Mouse (Mus musculus): ENCODE results near the gene Camk1d. TPM values are rescaled to one million over a fixed set of nuclear protein-coding genes. Genes with fewer than 3 reads are reported as not detected.

Gene Camk1d
- polyA plus RNA-seq, 1 experiment from 2014 or later: 7.4 TPM

DNA sequence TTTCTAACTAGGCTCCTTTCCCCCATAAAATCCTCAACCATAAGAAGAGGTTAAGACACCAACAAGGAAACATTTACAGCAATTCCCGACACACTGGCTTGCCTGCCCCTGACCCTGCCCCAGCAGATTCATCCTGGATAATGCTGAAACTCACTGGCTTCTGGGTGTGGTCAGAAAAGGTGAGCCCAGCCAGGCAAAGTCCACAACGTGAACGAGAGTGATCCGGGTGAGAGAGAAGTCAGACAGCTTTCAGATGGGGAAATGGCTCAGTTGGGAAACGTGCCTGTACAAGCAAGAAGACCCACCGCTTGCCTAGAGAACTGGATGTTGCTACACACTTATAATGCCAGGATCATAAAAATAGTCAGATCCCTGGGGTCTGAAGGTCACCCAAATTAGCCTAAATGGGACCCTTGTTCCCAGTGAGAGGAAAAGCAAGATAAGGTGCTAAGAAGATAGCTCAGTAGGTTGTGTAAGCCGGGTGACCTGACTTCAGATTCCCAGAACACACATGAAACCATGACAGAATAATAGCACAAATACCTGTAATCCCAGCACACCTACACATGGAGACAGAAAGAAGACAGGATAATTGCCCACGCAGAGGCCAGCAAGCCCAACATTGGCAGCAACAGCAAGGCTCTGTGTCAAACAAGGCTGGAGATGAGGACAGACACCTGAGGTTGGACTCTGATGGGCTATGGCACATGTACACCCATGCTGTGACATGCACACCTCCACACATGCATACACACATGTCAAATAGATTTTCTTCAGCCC is 113.9 kb downstream of the Camk1d start:
- no peak overlapping the region for H3K9ac ChIP-seq (ENCODE audit: low read depth, low read length)
- H3K27ac ChIP-seq (ENCODE audit: low read depth, low read length): no peak overlapping the region
- H3K4me3 ChIP-seq (ENCODE audit: low read length): no peak overlapping the region
- no peaks in the 10 kb centered on the region for H3K9me3 ChIP-seq (ENCODE audit: control insufficient read depth, low read length)
- peaks cover 10% of the 10 kb centered on the region for H3K4me1 ChIP-seq (ENCODE audit: control insufficient read depth, insufficient read depth, low read depth, low read length)
- no peak overlapping the region for H3K4me2 ChIP-seq (ENCODE audit: low read length)
- no peaks in the 10 kb centered on the region for H3K27me3 ChIP-seq (replicated peaks; ENCODE audit: control insufficient read depth, insufficient read depth, low read length)
- ATAC-seq: no peak
- 91% methylated on average over 8 of the region's 8 CpGs for WGBS
- no peaks in the 10 kb centered on the region for H3K36me3 ChIP-seq (ENCODE audit: control insufficient read depth, insufficient read depth, low read length)

DNA sequence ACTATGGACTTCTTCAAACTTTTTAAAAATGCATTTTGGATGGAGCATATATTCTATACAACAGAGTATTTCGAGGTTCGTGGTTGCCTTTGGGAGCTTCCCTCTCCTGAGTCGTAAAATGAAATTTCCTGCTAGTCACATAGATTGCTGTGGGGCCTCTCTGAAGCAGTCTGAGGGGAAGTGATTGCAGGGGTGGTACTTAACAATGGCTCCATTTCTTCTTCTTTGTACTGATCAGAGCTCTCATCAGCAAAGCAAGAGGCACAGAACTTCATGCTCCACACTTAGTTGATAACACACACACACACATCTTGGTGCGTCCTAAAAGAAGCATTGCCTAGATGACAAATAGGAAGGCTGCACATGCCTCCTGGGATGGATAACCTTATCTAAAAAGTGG is 114.6 kb downstream of the Camk1d start:
- Histone ChIP-seq H3K27me3 (replicated peaks; ENCODE audit: control insufficient read depth, insufficient read depth, low read length) (no peaks in the 10 kb centered on the region), H3K4me1 (ENCODE audit: control insufficient read depth, insufficient read depth, low read depth, low read length) (peaks cover 10% of the 10 kb centered on the region), H3K4me3 (ENCODE audit: low read length) (no peak overlapping the region), H3K27ac (ENCODE audit: low read depth, low read length) (no peak overlapping the region; the same call in 1 of the 2 replicates), H3K9me3 (ENCODE audit: control insufficient read depth, low read length) (no peaks in the 10 kb centered on the region), H3K9ac (ENCODE audit: low read depth, low read length) (no peak overlapping the region), H3K4me2 (ENCODE audit: low read length) (no peak overlapping the region), H3K36me3 (ENCODE audit: control insufficient read depth, insufficient read depth, low read length) (no peaks in the 10 kb centered on the region)
- no peak for ATAC-seq
- 77% methylated on average over 4 of the region's 4 CpGs for whole genome bisulfite sequencing

DNA sequence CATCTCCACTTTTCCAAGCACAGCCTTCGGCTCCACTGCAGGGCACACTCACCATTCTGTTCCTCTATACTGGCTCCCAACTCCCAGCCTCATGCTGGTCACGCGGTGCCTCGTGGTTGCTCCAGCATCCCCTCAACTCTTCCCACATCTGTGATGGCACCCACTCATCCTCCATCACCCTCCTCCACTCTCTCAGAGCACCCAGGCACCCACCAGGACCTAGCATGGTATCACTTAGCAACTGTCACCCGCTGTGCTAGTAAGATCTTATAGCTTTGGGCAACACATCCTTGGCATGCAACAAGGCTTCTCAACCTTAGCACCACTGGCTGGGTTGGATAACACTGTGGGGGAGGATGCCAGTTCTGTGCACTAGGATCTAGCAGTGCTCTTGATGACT is 115.8 kb downstream of the Camk1d start:
- ATAC-seq: no peak
- no peak overlapping the region for H3K27ac ChIP-seq (ENCODE audit: low read depth, low read length)
- no peaks in the 10 kb centered on the region for H3K9me3 ChIP-seq (ENCODE audit: control insufficient read depth, low read length)
- no peaks in the 10 kb centered on the region for H3K36me3 ChIP-seq (ENCODE audit: control insufficient read depth, insufficient read depth, low read length)
- H3K4me2 ChIP-seq (ENCODE audit: low read length): no peak overlapping the region
- 93% methylated on average over 5 of the region's 5 CpGs for WGBS
- no peak overlapping the region for H3K4me3 ChIP-seq (ENCODE audit: low read length)
- H3K9ac ChIP-seq (ENCODE audit: low read depth, low read length): no peak overlapping the region
- H3K27me3 ChIP-seq (replicated peaks; ENCODE audit: control insufficient read depth, insufficient read depth, low read length): no peaks in the 10 kb centered on the region
- H3K4me1 ChIP-seq (ENCODE audit: control insufficient read depth, insufficient read depth, low read depth, low read length): peaks cover 10% of the 10 kb centered on the region

DNA sequence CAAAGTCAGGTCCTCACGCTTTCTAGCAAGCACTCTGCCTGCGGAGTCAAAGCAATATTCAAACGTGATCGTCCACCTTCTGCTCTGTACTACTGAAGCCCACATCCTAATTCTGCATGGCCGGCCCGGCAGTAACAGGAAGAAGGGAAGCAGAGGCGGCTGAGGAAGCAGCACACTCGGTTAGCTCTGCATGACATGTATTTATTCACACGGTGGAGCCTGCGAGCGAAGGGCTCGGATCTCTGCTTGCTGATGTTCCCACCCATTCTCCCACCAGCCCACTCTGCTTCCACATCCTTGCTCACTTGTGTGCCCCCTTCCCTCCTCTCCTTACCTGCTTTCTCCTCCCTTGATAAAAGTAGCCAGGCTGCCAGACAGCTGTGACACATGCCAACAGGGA is 117.4 kb downstream of the Camk1d start:
- peak; percentile 72 for ATAC-seq

DNA sequence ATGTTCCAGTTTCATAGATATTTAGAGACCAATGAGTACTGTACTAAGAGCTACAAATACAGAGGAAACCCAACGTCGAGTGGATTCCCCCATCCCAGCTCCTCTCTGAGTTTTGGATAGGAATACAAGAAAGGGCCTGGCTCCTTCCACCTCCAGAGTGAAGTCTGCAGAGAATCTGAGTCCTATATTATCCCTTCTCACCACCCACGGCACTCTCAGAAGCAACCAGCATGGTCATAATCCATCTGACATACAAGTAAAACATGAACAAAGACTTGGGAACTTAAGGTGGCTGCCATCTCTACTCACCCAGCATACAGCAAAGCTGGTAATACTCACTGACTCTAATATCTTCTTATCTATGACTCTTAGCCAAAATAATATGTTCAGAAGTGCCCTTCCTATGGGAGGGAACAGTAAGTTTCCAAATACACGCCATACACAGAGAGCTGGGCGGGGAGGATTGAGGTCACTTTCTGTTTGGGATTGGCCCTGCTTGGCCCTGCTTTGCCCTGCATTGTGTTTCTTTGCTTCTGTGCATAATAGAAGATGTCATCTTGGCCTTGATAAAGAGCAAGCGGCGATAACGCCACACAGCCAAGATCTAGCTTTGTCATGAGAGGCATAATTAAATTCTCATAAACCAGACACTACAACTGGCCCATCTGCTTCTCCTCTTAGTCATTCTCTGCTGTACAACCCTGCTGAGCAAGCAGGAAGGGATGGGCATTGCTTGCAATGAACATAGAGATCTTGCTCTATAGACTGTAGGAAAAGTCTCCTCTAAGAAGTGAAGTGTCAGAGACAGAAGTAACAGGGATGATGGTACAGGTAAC is 118.7 kb downstream of the Camk1d start:
- Histone ChIP-seq H3K36me3 (ENCODE audit: control insufficient read depth, insufficient read depth, low read length) (no peaks in the 10 kb centered on the region), H3K4me1 (ENCODE audit: control insufficient read depth, insufficient read depth, low read depth, low read length) (peaks cover 10% of the 10 kb centered on the region), H3K4me3 (ENCODE audit: low read length) (no peak overlapping the region), H3K4me2 (ENCODE audit: low read length) (no peak overlapping the region), H3K27ac (ENCODE audit: low read depth, low read length) (no peak overlapping the region), H3K27me3 (replicated peaks; ENCODE audit: control insufficient read depth, insufficient read depth, low read length) (no peaks in the 10 kb centered on the region), H3K9ac (ENCODE audit: low read depth, low read length) (no peak overlapping the region), H3K9me3 (ENCODE audit: control insufficient read depth, low read length) (no peaks in the 10 kb centered on the region)
- WGBS: 64% methylated on average over 8 of the region's 8 CpGs
- ATAC-seq: no peak

More for the DNA sequence above, 117.4 kb downstream of the Camk1d start:
- Histone ChIP-seq H3K4me3 (ENCODE audit: low read length) (no peak overlapping the region), H3K9ac (ENCODE audit: low read depth, low read length) (peak overlapping the region; percentile 45), H3K4me1 (ENCODE audit: control insufficient read depth, insufficient read depth, low read depth, low read length) (peaks cover 10% of the 10 kb centered on the region), H3K4me2 (ENCODE audit: low read length) (peak overlapping the region; percentile 14), H3K27me3 (replicated peaks; ENCODE audit: control insufficient read depth, insufficient read depth, low read length) (no peaks in the 10 kb centered on the region), H3K27ac (ENCODE audit: low read depth, low read length) (peak overlapping the region; percentile 68), H3K9me3 (ENCODE audit: control insufficient read depth, low read length) (no peaks in the 10 kb centered on the region), H3K36me3 (ENCODE audit: control insufficient read depth, insufficient read depth, low read length) (no peaks in the 10 kb centered on the region)
- WGBS: 35% methylated on average over 12 of the region's 12 CpGs

DNA sequence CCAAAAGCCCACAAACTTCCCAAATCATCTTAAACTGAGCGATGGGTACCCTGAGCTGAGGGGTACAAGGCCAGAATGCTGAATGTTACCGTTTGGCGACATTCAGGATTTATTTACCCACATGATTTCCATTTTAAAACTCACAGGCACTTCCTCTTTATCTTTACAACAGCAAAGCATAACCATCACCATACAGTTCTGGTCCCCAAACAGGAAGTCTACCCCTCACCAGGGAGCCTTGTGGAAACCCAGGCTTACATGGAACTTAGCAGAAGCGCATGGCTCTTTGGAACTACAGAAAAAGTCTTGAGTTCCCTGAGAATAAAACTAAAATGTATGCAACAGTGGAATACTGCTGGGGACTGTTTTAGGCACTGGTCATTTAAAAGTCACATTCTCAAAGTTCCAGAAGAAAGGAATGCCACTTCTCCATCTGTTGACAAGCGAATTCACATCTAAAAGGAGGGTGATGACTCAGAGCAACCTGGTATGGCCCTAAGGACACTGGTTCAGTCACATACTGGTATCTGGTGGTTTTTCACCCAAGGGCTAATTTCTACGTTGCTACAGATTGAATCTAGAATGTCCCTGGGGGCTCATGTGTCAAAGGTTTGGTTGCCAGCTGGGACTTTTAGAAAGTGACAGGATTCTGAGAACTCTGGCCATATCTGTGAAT is 121.7 kb downstream of the Camk1d start:
- no peak overlapping the region for H3K4me2 ChIP-seq (ENCODE audit: low read length)
- WGBS: 83% methylated on average over 6 of the region's 6 CpGs
- ATAC-seq: no peak
- no peak overlapping the region for H3K9ac ChIP-seq (ENCODE audit: low read depth, low read length)
- no peaks in the 10 kb centered on the region for H3K27me3 ChIP-seq (replicated peaks; ENCODE audit: control insufficient read depth, insufficient read depth, low read length)
- no peak overlapping the region for H3K4me3 ChIP-seq (ENCODE audit: low read length)
- H3K4me1 ChIP-seq (ENCODE audit: control insufficient read depth, insufficient read depth, low read depth, low read length): peaks cover 10% of the 10 kb centered on the region
- H3K36me3 ChIP-seq (ENCODE audit: control insufficient read depth, insufficient read depth, low read length): no peaks in the 10 kb centered on the region
- no peak overlapping the region for H3K27ac ChIP-seq (ENCODE audit: low read depth, low read length)
- no peaks in the 10 kb centered on the region for H3K9me3 ChIP-seq (ENCODE audit: control insufficient read depth, low read length)

DNA sequence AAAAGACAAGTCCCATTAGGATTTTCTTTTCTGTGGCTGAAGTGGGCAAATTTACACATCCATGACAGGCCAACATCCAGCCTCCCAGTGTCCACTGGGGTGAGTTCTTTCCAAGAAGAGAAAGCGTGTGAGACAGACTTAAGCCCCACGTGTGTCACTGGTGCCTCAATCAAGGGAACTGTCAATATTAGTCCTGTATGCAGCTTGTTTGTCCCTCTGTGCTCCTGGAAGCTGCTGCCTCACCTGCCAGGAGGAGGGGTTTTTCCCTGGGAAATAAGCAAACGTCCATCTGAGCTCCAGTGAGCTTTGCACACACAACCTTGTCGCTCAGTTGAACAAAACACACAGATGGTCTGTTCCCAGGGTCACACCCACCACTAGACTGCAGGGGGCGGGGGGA is 124.2 kb downstream of the Camk1d start:
- no peak for ATAC-seq

DNA sequence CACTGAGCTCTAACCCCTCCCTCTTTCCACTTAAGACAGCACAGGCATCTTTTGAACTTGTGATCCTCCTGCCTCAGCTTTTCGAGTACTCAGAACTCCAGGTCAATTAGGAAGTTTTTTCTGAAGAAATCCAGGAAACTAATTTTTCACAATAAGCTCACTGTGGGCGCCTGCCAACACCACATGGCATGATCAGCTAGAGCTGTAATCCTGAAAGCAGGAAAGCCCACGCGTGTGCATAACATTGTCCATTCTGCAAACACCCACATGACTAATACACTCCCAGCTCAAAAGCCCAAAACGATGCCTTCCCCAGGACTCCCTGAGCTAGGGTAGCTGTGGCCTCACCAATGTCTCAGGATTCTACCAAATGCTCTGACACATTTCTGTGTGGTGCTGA is 125.2 kb downstream of the Camk1d start:
- no peak overlapping the region for H3K9ac ChIP-seq (ENCODE audit: low read depth, low read length)
- H3K4me3 ChIP-seq (ENCODE audit: low read length): no peak overlapping the region
- no peaks in the 10 kb centered on the region for H3K27me3 ChIP-seq (replicated peaks; ENCODE audit: control insufficient read depth, insufficient read depth, low read length)
- WGBS: 93% methylated on average over 5 of the region's 5 CpGs
- no peak for ATAC-seq
- no peaks in the 10 kb centered on the region for H3K36me3 ChIP-seq (ENCODE audit: control insufficient read depth, insufficient read depth, low read length)
- no peak overlapping the region for H3K27ac ChIP-seq (ENCODE audit: low read depth, low read length)
- no peak overlapping the region for H3K4me2 ChIP-seq (ENCODE audit: low read length)
- H3K9me3 ChIP-seq (ENCODE audit: control insufficient read depth, low read length): no peaks in the 10 kb centered on the region
- no peaks in the 10 kb centered on the region for H3K4me1 ChIP-seq (ENCODE audit: control insufficient read depth, insufficient read depth, low read depth, low read length)

More for the DNA sequence above, 124.2 kb downstream of the Camk1d start:
- 70% methylated on average over 5 of the region's 5 CpGs for WGBS
- Histone ChIP-seq H3K4me1 (ENCODE audit: control insufficient read depth, insufficient read depth, low read depth, low read length) (no peaks in the 10 kb centered on the region), H3K9ac (ENCODE audit: low read depth, low read length) (no peak overlapping the region), H3K4me2 (ENCODE audit: low read length) (no peak overlapping the region), H3K9me3 (ENCODE audit: control insufficient read depth, low read length) (no peaks in the 10 kb centered on the region), H3K36me3 (ENCODE audit: control insufficient read depth, insufficient read depth, low read length) (no peaks in the 10 kb centered on the region), H3K4me3 (ENCODE audit: low read length) (no peak overlapping the region), H3K27me3 (replicated peaks; ENCODE audit: control insufficient read depth, insufficient read depth, low read length) (no peaks in the 10 kb centered on the region), H3K27ac (ENCODE audit: low read depth, low read length) (no peak overlapping the region)

All from hindbrain, embryonic 16.5 days (tissue).